Mouse (Mus musculus) cortical plate, adult 2 months (tissue): ENCODE measurements around the gene Mcam.

Experiments
- CTCF ChIP-seq: fragments of 200-500 bp; IDR thresholded peaks from 2 replicates; pipeline ENCODE4 v1.5.1; 2011; ENCODE audit warnings: mild to moderate bottlenecking, control low read depth, low read length; ENCODE audit not compliant: insufficient read depth; ENCODE audit errors: extremely low read depth
- POLR2A ChIP-seq: fragments of 200-500 bp; IDR thresholded peaks from 2 replicates; pipeline ENCODE4 v1.6.1; 2011; ENCODE audit warnings: mild to moderate bottlenecking, low read length, control low read depth; ENCODE audit not compliant: insufficient read depth; ENCODE audit errors: extremely low read depth

GRCm38 (mm10) chr9:44182260-44182659, 48.0 kb downstream of the Mcam start:
- TF ChIP-seq CTCF (peak; percentile 50), POLR2A (no peak)
